Mouse (Mus musculus) kidney, adult 2 months (tissue): ENCODE measurements around the gene Eif3j1.

ENCODE experiments used
- CTCF ChIP-seq: fragments of 200-500 bp; conservative IDR thresholded peaks from 2 replicates; pipeline ENCODE4 v1.5.1; 2011; ENCODE audit warnings: low read depth, mild to moderate bottlenecking, control low read depth, low read length, moderate library complexity, mixed read lengths; ENCODE audit not compliant: insufficient read depth, insufficient read length
- POLR2A ChIP-seq: fragments of 200-500 bp; IDR thresholded peaks from one replicate; pipeline ENCODE4 v1.6.1; 2011; ENCODE audit warnings: low read depth, low read length, control low read depth

- peak; percentile 73 for TF ChIP-seq CTCF
- TF ChIP-seq POLR2A, result no peak
Measured at GRCm38 (mm10) chr2:122069922-122070321, 41.6 kb downstream of the Eif3j1 start.
